Mouse (Mus musculus): ENCODE measurements around the gene Fbxo33. TPM values are rescaled to one million over a fixed set of nuclear protein-coding genes. Genes with fewer than 3 reads are reported as not detected.

Gene Fbxo33
- polyA plus RNA-seq, 1 experiment from 2014 or later: 8.6 TPM

GRCm38 (mm10) chr12:59194341-59195003, 25.1 kb downstream of the Fbxo33 start:
- Histone ChIP-seq H3K4me1 (replicated peaks) (no peaks in the 10 kb centered on the region), H3K9me3 (no peaks in the 10 kb centered on the region), H3K4me3 (no peak overlapping the region), H3K27me3 (no peaks in the 10 kb centered on the region), H3K4me2 (no peak overlapping the region), H3K36me3 (peaks cover 38% of the 10 kb centered on the region), H3K9ac (no peak overlapping the region), H3K27ac (replicated peaks) (no peak overlapping the region)
- no peak for ATAC-seq (ENCODE audit: low read depth)
- 86% methylated on average over 9 of the region's 9 CpGs for WGBS

- no peak overlapping the region for H3K4me2 ChIP-seq
- 84% methylated on average over 3 of the region's 3 CpGs for WGBS
- ATAC-seq (ENCODE audit: low read depth): no peak
- no peak overlapping the region for H3K27ac ChIP-seq (replicated peaks)
- H3K9me3 ChIP-seq: no peaks in the 10 kb centered on the region
- peaks cover 34% of the 10 kb centered on the region for H3K36me3 ChIP-seq
- no peak overlapping the region for H3K4me3 ChIP-seq
- no peaks in the 10 kb centered on the region for H3K4me1 ChIP-seq (replicated peaks)
- H3K9ac ChIP-seq: no peak overlapping the region
- no peaks in the 10 kb centered on the region for H3K27me3 ChIP-seq
Observed at GRCm38 (mm10) chr12:59193637-59194036, 25.9 kb downstream of the Fbxo33 start.

- WGBS: 84% methylated on average over 12 of the region's 12 CpGs
- Histone ChIP-seq H3K9ac (no peak overlapping the region), H3K27me3 (no peaks in the 10 kb centered on the region), H3K9me3 (no peaks in the 10 kb centered on the region), H3K36me3 (peaks cover 59% of the 10 kb centered on the region), H3K27ac (replicated peaks) (no peak overlapping the region), H3K4me3 (no peak overlapping the region), H3K4me2 (no peak overlapping the region), H3K4me1 (replicated peaks) (no peaks in the 10 kb centered on the region)
- ATAC-seq (ENCODE audit: low read depth): no peak
Observed at GRCm38 (mm10) chr12:59188086-59188682, 31.3 kb downstream of the Fbxo33 start.

- 87% methylated on average over 3 of the region's 3 CpGs for WGBS
- peaks cover 70% of the 10 kb centered on the region for H3K36me3 ChIP-seq
- no peak overlapping the region for H3K9ac ChIP-seq
- ATAC-seq (ENCODE audit: low read depth): peak; percentile 79
- H3K4me2 ChIP-seq: no peak overlapping the region
- H3K27me3 ChIP-seq: no peaks in the 10 kb centered on the region
- H3K4me1 ChIP-seq (replicated peaks): no peaks in the 10 kb centered on the region
- no peaks in the 10 kb centered on the region for H3K9me3 ChIP-seq
- H3K4me3 ChIP-seq: no peak overlapping the region
- no peak overlapping the region for H3K27ac ChIP-seq (replicated peaks)
Observed at GRCm38 (mm10) chr12:59177814-59178213, 41.7 kb downstream of the Fbxo33 start.

GRCm38 (mm10) chr12:59169935-59170334, 49.6 kb downstream of the Fbxo33 start:
- ATAC-seq (ENCODE audit: low read depth): no peak
- no peaks in the 10 kb centered on the region for H3K4me1 ChIP-seq (replicated peaks)

GRCm38 (mm10) chr12:59166557-59166956, 53.0 kb downstream of the Fbxo33 start:
- 84% methylated on average over 4 of the region's 4 CpGs for WGBS
- Histone ChIP-seq H3K27ac (replicated peaks) (no peak overlapping the region), H3K4me1 (replicated peaks) (no peaks in the 10 kb centered on the region), H3K36me3 (peaks cover 61% of the 10 kb centered on the region), H3K4me2 (no peak overlapping the region), H3K4me3 (no peak overlapping the region), H3K27me3 (no peaks in the 10 kb centered on the region), H3K9me3 (no peaks in the 10 kb centered on the region), H3K9ac (no peak overlapping the region)
- ATAC-seq (ENCODE audit: low read depth): no peak

More at GRCm38 (mm10) chr12:59169935-59170334, 49.6 kb downstream of the Fbxo33 start:
- no peak overlapping the region for H3K4me3 ChIP-seq
- 85% methylated on average over 4 of the region's 4 CpGs for WGBS
- no peak overlapping the region for H3K4me2 ChIP-seq
- no peak overlapping the region for H3K9ac ChIP-seq
- H3K36me3 ChIP-seq: peaks cover 41% of the 10 kb centered on the region
- no peak overlapping the region for H3K27ac ChIP-seq (replicated peaks)
- H3K27me3 ChIP-seq: no peaks in the 10 kb centered on the region
- no peaks in the 10 kb centered on the region for H3K9me3 ChIP-seq

GRCm38 (mm10) chr12:59164522-59164921, 55.0 kb downstream of the Fbxo33 start:
- ATAC-seq (ENCODE audit: low read depth): no peak
- Histone ChIP-seq H3K27ac (replicated peaks) (no peak overlapping the region), H3K4me1 (replicated peaks) (no peaks in the 10 kb centered on the region), H3K9me3 (no peaks in the 10 kb centered on the region), H3K27me3 (no peaks in the 10 kb centered on the region), H3K36me3 (peaks cover 63% of the 10 kb centered on the region), H3K4me2 (no peak overlapping the region), H3K9ac (no peak overlapping the region), H3K4me3 (no peak overlapping the region)
- 90% methylated on average over 6 of the region's 6 CpGs for WGBS

- 94% methylated on average over 2 of the region's 2 CpGs for WGBS
- H3K9ac ChIP-seq: no peak overlapping the region
- no peaks in the 10 kb centered on the region for H3K4me1 ChIP-seq (replicated peaks)
- H3K4me2 ChIP-seq: no peak overlapping the region
- no peak overlapping the region for H3K27ac ChIP-seq (replicated peaks)
- no peak for ATAC-seq (ENCODE audit: low read depth)
- peaks cover 66% of the 10 kb centered on the region for H3K36me3 ChIP-seq
- H3K4me3 ChIP-seq: no peak overlapping the region
- no peaks in the 10 kb centered on the region for H3K9me3 ChIP-seq
- H3K27me3 ChIP-seq: no peaks in the 10 kb centered on the region
Observed at GRCm38 (mm10) chr12:59162797-59163196, 56.7 kb downstream of the Fbxo33 start.

GRCm38 (mm10) chr12:59161091-59161490, 58.4 kb downstream of the Fbxo33 start:
- 60% methylated on average over 2 of the region's 2 CpGs for WGBS
- H3K9me3 ChIP-seq: no peaks in the 10 kb centered on the region
- no peaks in the 10 kb centered on the region for H3K4me1 ChIP-seq (replicated peaks)
- H3K9ac ChIP-seq: no peak overlapping the region
- no peak overlapping the region for H3K4me3 ChIP-seq
- peaks cover 76% of the 10 kb centered on the region for H3K36me3 ChIP-seq
- no peak overlapping the region for H3K27ac ChIP-seq (replicated peaks)
- no peak overlapping the region for H3K4me2 ChIP-seq
- H3K27me3 ChIP-seq: no peaks in the 10 kb centered on the region
- no peak for ATAC-seq (ENCODE audit: low read depth)

Small RNA genes lying within 50 kb of the gene (microRNA-seq; reads per million reads assigned to microRNA genes)
- not detected for gene Gm27284

Other genes with a start within 250 kb of the Fbxo33 start
- gene Sec23a, start 207.7 kb downstream of the Fbxo33 start, polyA plus RNA-seq (2015; fragmentation: Nextera tagmentation; extraction: Ambion mirVana): 101 and 110 TPM in 2 replicates
- gene Gemin2, start 206.3 kb downstream of the Fbxo33 start, polyA plus RNA-seq (2015; fragmentation: Nextera tagmentation; extraction: Ambion mirVana): 15.6 and 19.6 TPM in 2 replicates
- gene Trappc6b, start 158.3 kb downstream of the Fbxo33 start, polyA plus RNA-seq (2015; fragmentation: Nextera tagmentation; extraction: Ambion mirVana): 161 and 166 TPM in 2 replicates
- gene Pnn, start 152.8 kb downstream of the Fbxo33 start, polyA plus RNA-seq (2015; fragmentation: Nextera tagmentation; extraction: Ambion mirVana): 83.2 and 95.0 TPM in 2 replicates
- 46.2 and 46.3 TPM in 2 replicates for gene Mia2, start 123.9 kb downstream of the Fbxo33 start, polyA plus RNA-seq (2015; fragmentation: Nextera tagmentation; extraction: Ambion mirVana)

Measured in neural tube, embryonic 13.5 days (tissue).